In genomic region chr2:80973217-80973616, GRCm38 (mm10) we compare ENCODE assay signal across 34 mouse cellular contexts.
"Had no signal": no experiment of that assay in that cellular context is flagged by ENCODE, and none has a peak within 500 bp of the region (broad histone marks: within the 10 kb centered on the region; RNA-seq: fewer than 3 reads in every experiment).

No protein-coding gene starts in this region.

- H3K27me3 ChIP-seq: heart, embryonic 12.5 days; heart, embryonic 13.5 days; heart, embryonic 15.5 days; hindbrain, embryonic 13.5 days; hindbrain, embryonic 15.5 days; intestine, embryonic 15.5 days; kidney, embryonic 15.5 days had no signal

- H3K27ac ChIP-seq: heart, embryonic 13.5 days; heart, embryonic 15.5 days; hindbrain, embryonic 10.5 days; hindbrain, embryonic 13.5 days; hindbrain, embryonic 14.5 days; hindbrain, embryonic 15.5 days; hindbrain, postnatal 0 days; intestine, embryonic 15.5 days; kidney, embryonic 15.5 days; kidney, postnatal 0 days; layer of hippocampus, adult 2 months; left cerebral cortex, adult 2 months had no signal

- H3K4me2 ChIP-seq: heart, embryonic 11.5 days; heart, embryonic 12.5 days; heart, embryonic 13.5 days; heart, embryonic 15.5 days; hindbrain, embryonic 13.5 days; hindbrain, embryonic 14.5 days; hindbrain, embryonic 15.5 days; intestine, embryonic 15.5 days; kidney, embryonic 15.5 days had no signal

- ATAC-seq: hindbrain, embryonic 16.5 days; hindbrain, postnatal 0 days; inflammation-experienced regulatory T-cells, adult 6 months; intestine, embryonic 15.5 days; intestine, embryonic 16.5 days; intestine, postnatal 0 days had no signal

- H3K9ac ChIP-seq: heart, embryonic 12.5 days; heart, embryonic 13.5 days; heart, embryonic 15.5 days; hindbrain, embryonic 13.5 days; hindbrain, embryonic 14.5 days; hindbrain, embryonic 15.5 days; intestine, embryonic 15.5 days; kidney, embryonic 15.5 days had no signal

- H3K36me3 ChIP-seq: heart, embryonic 12.5 days; heart, embryonic 13.5 days; heart, embryonic 15.5 days; hindbrain, embryonic 10.5 days; hindbrain, embryonic 13.5 days; hindbrain, embryonic 15.5 days; intestine, embryonic 15.5 days; kidney, embryonic 15.5 days had no signal

- H3K4me1 ChIP-seq: hindbrain, embryonic 10.5 days; hindbrain, embryonic 13.5 days; hindbrain, embryonic 15.5 days; intestine, embryonic 15.5 days; kidney, embryonic 15.5 days had no signal

- H3K4me3 ChIP-seq: heart, embryonic 12.5 days; heart, embryonic 13.5 days; heart, embryonic 15.5 days; hindbrain, embryonic 10.5 days; hindbrain, embryonic 13.5 days; hindbrain, embryonic 15.5 days; intestine, embryonic 15.5 days; kidney, embryonic 15.5 days; layer of hippocampus, adult 2 months; left cerebral cortex, adult 2 months had no signal

- DNase-seq: heart, postnatal 10 days; heart, postnatal 14 days; heart, postnatal 36 days; heart, postnatal 4 days; kidney, adult 11 months; kidney, adult 18-20 months; kidney, adult 2 months; kidney, adult 8-10 months; kidney, adult 9 months; kidney, postnatal 10 days; kidney, postnatal 14 days; kidney, postnatal 25 days; kidney, postnatal 36 days; kidney, postnatal 4 days; layer of hippocampus, adult 9-11 months; layer of hippocampus, postnatal 36 days had no signal

- H3K9me3 ChIP-seq: heart, embryonic 13.5 days; heart, embryonic 15.5 days; hindbrain, embryonic 13.5 days; hindbrain, embryonic 15.5 days; intestine, embryonic 15.5 days; kidney, embryonic 15.5 days had no signal
